Mouse (Mus musculus): ENCODE measurements around the gene Kdm4a.

DNA sequence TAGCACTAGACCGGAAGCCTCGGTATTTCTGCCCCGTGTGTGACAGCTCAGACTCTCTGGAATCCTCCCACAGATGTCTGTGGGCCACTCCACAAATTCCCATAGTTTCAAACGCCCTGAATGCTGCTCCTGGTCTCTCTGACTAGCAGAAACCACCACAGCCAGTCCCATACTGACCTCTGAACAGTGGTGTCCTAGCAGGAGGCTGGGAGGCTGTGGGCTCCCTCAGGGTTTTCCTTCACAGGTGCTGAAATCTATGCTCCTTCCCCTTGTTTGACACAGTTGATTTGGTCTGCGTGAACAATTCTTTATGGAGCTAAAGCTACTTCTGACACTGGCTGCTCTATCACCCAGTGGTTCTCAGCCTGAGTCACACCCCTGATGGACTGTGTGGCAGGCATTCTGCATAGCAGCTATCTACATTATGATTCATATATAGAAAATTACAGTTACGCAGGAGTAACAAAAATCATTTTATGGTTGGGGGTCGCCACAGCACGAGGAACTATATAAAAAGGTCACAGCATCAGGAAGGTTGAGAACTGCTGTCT lies 76.5 kb downstream of the Kdm4a start:
- TF ChIP-seq CTCF (IDR thresholded peaks at IDR 0.05; ENCODE audit: borderline replicate concordance, insufficient read depth, low read depth, low read length): no peak
- no peak for TF ChIP-seq POLR2A (IDR thresholded peaks at IDR 0.05; ENCODE audit: borderline replicate concordance, insufficient read depth, low read length)

Data from cerebellum, adult 2 months (tissue).